31 mouse cellular contexts compared by ENCODE assay signal in genomic region chr11:50086211-50086610, GRCm38 (mm10). TPM values are rescaled to one million over a fixed set of nuclear protein-coding genes. Genes with fewer than 3 reads are reported as not detected.
DNase-seq lines count a peak whose midpoint lies in the region; ATAC-seq and TF ChIP-seq lines count a peak whose summit lies in the region.
"Had no signal": no experiment of that assay in that cellular context is flagged by ENCODE, and none has a peak within 500 bp of the region (broad histone marks: within the 10 kb centered on the region; RNA-seq: fewer than 3 reads in every experiment).

No protein-coding gene starts in this region.

- peak; percentile 78 for ATAC-seq in frontal cortex, adult (ENCODE audit: low TSS enrichment)
- no peak for ATAC-seq in midbrain, postnatal 0 days (ENCODE audit: low FRiP score)
- no peak for ATAC-seq in neural tube, embryonic 15.5 days (ENCODE audit: low FRiP score)
- ATAC-seq: forebrain, embryonic 14.5 days; intestine, embryonic 16.5 days; lung, postnatal 0 days; midbrain, embryonic 13.5 days had no signal

- 74% methylated on average over 3 of the region's 3 CpGs for WGBS in midbrain, postnatal 0 days
- WGBS in neural tube, embryonic 15.5 days, result 96% methylated on average over 3 of the region's 3 CpGs

- H3K4me3 ChIP-seq in midbrain, postnatal 0 days (ENCODE audit: low read depth, low read length), result no peak overlapping the region
- H3K4me3 ChIP-seq in neural tube, embryonic 15.5 days (replicated peaks), result no peak overlapping the region
- H3K4me3 ChIP-seq: heart, embryonic 10.5 days; heart, embryonic 15.5 days; liver, embryonic 13.5 days; megakaryocyte, embryonic 14.5 days; midbrain, embryonic 13.5 days had no signal

- no peak overlapping the region for H3K4me2 ChIP-seq in midbrain, postnatal 0 days (ENCODE audit: low read depth, low read length, poor library complexity, severe bottlenecking)
- H3K4me2 ChIP-seq in neural tube, embryonic 15.5 days, result no peak overlapping the region
- H3K4me2 ChIP-seq: heart, embryonic 15.5 days; liver, embryonic 13.5 days; midbrain, embryonic 13.5 days had no signal

- no peak overlapping the region for H3K9ac ChIP-seq in midbrain, postnatal 0 days (replicated peaks; ENCODE audit: low read length, poor library complexity, severe bottlenecking)
- H3K9ac ChIP-seq in neural tube, embryonic 15.5 days (replicated peaks), result no peak overlapping the region
- H3K9ac ChIP-seq: heart, embryonic 15.5 days; liver, embryonic 13.5 days; midbrain, embryonic 13.5 days had no signal

- no peaks in the 10 kb centered on the region for H3K27me3 ChIP-seq in midbrain, postnatal 0 days (ENCODE audit: insufficient read depth, low read length)
- no peaks in the 10 kb centered on the region for H3K27me3 ChIP-seq in neural tube, embryonic 15.5 days (replicated peaks)
- H3K27me3 ChIP-seq: CH12.LX; heart, embryonic 15.5 days; liver, embryonic 13.5 days; megakaryocyte, embryonic 14.5 days; midbrain, embryonic 13.5 days had no signal

- intact Hi-C loops in left cerebral cortex, postnatal 10 days (cut with DNase I), result no loop called here

- DNase-seq in frontal cortex, postnatal 10 days (ENCODE audit: low spot score in 2 of 2), result no peak
- DNase-seq in left cerebral cortex, adult 11 months (ENCODE audit: low spot score), result peak; percentile 40
- DNase-seq in left cerebral cortex, postnatal 10 days (ENCODE audit: extremely low spot score in 1 of 2, low spot score in 2 of 2), result no peak
- DNase-seq in right cerebral cortex, postnatal 36 days (ENCODE audit: low spot score in 2 of 2), result peak; percentile 21 to 39
- DNase-seq in right cerebral cortex, postnatal 10 days (ENCODE audit: low spot score in 2 of 2), result no peak
- no peak for DNase-seq in midbrain, postnatal 0 days (ENCODE audit: low spot score)
- DNase-seq: adrenal gland, adult 8-10 months; cerebellum, adult 8-10 months; cerebellum, postnatal 25 days; gastrocnemius, postnatal 10 days; kidney, adult 8-10 months; kidney, postnatal 4 days; layer of hippocampus, adult 9-11 months; liver, embryonic 13.5 days; lung, adult 18-20 months; lung, postnatal 4 days; right cerebral cortex, postnatal 14 days; thymus, adult 2 months; thymus, postnatal 36 days had no signal

- H3K9me3 ChIP-seq in midbrain, postnatal 0 days (ENCODE audit: low read length), result no peaks in the 10 kb centered on the region
- no peaks in the 10 kb centered on the region for H3K9me3 ChIP-seq in neural tube, embryonic 15.5 days (replicated peaks)
- H3K9me3 ChIP-seq: heart, embryonic 10.5 days; heart, embryonic 15.5 days; liver, embryonic 13.5 days; megakaryocyte, embryonic 14.5 days; midbrain, embryonic 13.5 days had no signal

- no peak overlapping the region for H3K27ac ChIP-seq in midbrain, postnatal 0 days (ENCODE audit: low read depth, low read length)
- no peak overlapping the region for H3K27ac ChIP-seq in neural tube, embryonic 15.5 days (replicated peaks)
- H3K27ac ChIP-seq: heart, embryonic 10.5 days; heart, embryonic 15.5 days; kidney, postnatal 0 days; liver, embryonic 13.5 days; stomach, postnatal 0 days had no signal

- H3K4me1 ChIP-seq in midbrain, postnatal 0 days (ENCODE audit: insufficient read depth, low read length), result no peaks in the 10 kb centered on the region
- peaks cover 8% of the 10 kb centered on the region; the same call in 1 of the 2 replicates for H3K4me1 ChIP-seq in neural tube, embryonic 15.5 days

- H3K36me3 ChIP-seq in midbrain, postnatal 0 days (ENCODE audit: insufficient read depth, low read length), result peaks cover 18% of the 10 kb centered on the region
- peaks cover 48% of the 10 kb centered on the region for H3K36me3 ChIP-seq in neural tube, embryonic 15.5 days

- TF ChIP-seq CTCF in midbrain, postnatal 0 days (IDR thresholded peaks at IDR 0.05), result no peak

RNA-seq across cellular contexts. Expression of gene Tbc1d9b, which starts 45.0 kb away (rescaled TPM):
- 10 to 100 TPM; 71.9 to 77.0 TPM for total RNA-seq in left cerebral cortex, postnatal 10 days (2021)
- 58.5 and 68.8 TPM in 2 replicates for total RNA-seq in midbrain, postnatal 0 days (2014; rRNA removed)
- 31.3 and 32.5 TPM in 2 replicates for polyA plus RNA-seq in midbrain, postnatal 0 days (2015; fragmentation: Nextera tagmentation; extraction: Ambion mirVana)
- 35.9 and 41.3 TPM in 2 replicates for polyA plus RNA-seq in neural tube, embryonic 15.5 days (2015; fragmentation: Nextera tagmentation; extraction: Ambion mirVana)

Comparison
In these comparisons a context has a peak if more than half of its experiments do, and no peak if none do; other contexts are left out.
1. DNase-seq: peak in left cerebral cortex, adult 11 months (single experiment) and right cerebral cortex, postnatal 36 days (2 of 2); none in frontal cortex, postnatal 10 days (0 of 2), left cerebral cortex, postnatal 10 days (0 of 2), right cerebral cortex, postnatal 10 days (0 of 2) and midbrain, postnatal 0 days (single experiment).